Mouse (Mus musculus) adrenal gland (tissue): ENCODE results near the gene Scube3.

Source experiments
- intact Hi-C: fragments of 180-260 bp; cut with DNase I; formaldehyde crosslinking; loops from one replicate; pipeline ENCODE4 v1.15.1; 2025

Scube3 gene

DNA sequence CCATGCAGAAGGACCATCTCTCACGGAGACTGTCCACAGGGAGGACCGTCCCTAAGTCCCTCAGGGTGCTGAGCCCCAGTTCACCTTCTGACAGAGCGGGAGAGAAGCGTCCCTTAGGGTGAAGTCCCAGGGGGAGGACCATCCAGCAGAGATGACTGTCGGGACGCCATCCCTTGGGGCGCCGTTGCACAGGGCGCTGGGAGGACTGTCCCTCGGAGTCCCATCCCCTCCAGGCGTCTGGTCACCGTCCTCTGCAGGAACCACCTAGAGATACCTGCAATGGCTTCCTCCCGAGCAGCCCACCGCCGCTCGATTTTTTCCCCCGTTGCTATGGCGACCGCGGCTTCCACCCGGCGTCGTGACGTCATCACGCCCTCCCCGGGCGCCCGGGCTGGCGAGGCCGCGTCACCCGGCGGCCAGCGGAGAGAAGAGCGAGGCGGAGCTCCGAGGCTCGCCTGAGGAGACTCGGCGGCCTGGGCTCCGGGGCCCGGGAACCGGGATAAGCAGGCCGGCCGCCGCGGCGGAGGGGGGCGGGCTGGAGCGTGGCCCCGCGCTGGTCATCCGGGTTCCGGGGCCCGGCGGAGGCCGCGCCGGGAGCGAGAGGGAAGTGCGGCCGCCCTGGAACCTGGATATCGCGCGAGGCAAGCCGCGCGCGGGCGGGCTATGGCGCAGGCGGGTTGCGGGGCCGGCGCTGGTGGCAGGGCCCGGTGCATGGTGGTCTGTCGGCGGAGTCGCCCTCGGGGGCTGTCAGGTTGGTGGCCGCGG is 35.0 kb downstream of the Scube3 start, which contains the start of gene Zfp523:
Zfp523 (plus strand) TSS at position 355 of the 765 bp plus-strand sequence.
- intact Hi-C loops: no loop called here

DNA sequence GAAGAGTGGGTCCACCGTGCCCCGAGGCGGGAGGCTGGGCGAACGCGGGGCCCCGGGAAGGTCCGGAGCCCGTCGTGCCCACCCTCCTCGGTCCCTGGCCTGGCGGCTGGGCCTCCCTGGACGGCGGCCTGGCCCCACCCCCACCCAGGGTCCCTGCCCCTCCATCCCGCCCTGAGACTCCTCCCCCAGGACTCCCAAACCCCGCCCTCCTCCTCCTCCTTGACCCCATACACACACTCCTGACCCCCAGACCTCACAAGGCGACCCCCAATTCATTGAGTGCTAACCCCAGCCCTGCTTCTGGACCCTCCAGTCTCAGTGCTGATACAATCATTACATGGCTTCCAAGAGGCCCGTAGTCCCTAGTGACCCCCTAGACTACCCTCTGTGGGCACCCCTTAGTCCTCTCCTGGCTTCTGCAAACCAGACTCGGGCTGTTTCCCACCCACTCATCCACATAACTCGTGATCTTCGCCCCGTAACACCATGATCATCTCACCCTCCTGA is 35.7 kb downstream of the Scube3 start:
- intact Hi-C loops: no loop called here

DNA sequence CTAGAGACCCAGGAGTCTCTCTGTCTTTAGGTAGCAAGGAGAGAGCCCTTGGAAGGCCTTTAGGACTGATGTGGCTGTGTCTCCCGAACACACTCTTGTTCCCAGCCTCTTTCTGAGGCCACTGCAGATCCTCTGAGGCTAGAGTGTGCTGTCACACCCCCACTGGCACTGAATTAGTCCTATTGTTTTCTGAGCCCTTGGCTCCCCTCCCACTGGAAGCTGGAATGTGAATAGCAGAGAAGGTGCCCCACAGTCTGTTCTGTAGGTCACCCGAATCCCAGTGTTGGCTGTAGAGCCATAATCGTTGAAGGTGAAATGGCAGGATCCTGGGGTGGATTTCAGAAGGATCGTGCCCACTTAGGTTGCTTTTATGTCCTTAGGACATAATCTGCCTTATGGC is 38.4 kb downstream of the Scube3 start:
- intact Hi-C loops: no loop called here

DNA sequence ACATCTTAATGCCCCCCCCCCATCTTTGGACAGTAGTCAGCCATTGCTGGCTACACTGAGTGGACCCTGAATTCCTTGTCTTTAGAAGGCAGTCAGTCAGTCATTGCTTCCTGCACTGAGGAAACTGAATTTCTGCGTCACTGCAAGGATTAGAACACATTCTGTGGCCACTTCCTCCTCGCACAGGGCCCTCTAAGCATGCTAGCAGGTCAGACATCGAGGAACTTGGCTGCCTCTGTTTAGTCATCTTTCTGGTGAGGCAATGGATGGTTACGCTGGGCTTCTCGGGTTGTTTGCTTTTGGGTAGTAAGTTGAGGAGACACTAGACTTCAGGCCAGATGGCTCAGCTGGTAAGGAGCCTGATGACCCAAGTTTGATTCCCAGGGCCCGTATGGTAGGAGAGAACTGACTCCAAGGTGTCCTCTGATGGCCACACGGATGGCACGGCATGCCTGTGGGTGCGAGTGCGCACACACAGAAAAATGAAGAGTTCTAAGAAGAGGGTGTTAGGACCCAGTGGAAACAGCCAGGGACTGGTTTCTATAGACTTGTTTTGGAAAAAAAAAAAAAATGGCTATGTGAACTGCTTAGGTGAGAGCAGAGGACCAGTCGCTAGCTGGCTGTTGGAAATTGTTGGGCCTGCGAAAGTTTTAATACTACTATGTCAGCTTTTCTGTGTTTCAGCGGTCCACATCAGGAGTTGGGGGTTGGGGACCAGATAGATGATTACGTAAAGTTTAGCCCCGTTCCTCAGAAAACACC is 39.0 kb downstream of the Scube3 start:
- intact Hi-C loops: no loop called here

DNA sequence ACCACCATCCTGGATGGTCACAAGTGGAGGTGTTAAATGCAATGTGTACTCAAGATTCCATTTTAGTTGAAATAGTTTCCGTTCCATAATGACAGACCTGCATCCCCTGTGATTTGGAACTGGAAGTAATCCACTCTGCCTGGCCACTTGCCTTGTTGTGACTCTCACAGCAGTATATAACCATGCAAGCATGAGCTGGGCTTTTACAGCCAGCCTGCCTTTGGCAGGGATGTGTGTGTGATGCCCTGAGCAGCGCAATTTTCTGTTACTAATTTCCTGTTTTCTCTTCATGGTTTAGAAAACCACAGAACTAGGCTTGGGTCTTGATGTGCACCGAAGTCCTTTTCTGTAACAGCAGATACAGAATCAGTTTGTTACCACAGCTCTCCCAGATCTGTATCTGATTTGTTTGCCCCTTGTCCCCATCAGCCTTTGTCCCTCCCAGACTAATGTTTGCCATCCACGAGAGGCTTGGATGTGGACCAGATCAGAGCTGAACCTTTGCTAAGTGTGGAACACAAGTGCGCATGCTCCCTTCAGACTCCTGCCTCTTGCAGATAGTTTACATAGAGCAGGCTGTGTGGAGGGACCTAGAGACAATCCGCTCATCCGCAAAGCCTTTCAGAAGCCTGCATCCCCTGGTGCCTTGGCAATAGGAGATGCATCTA is 43.2 kb downstream of the Scube3 start:
- intact Hi-C loops: no loop called here

DNA sequence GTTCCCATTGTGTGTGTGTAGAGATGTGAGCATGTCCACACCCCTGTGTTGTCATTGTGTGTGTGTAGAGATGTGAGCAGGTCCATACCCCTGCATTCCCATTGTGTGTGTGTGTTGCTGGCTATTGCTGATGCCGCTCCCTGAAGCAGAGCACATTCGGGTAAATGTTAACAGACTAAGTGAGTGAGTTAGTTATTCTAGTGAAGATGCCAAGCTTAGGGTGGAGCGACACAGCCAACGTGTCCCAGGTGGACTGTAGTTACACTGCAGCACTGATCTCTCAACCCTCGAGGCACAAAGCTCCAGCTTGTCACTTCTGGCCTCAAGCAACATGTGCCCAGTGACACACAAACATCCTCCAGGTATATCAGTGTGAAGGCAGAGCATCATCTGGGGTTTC is 46.4 kb downstream of the Scube3 start:
- intact Hi-C loops: no loop called here

DNA sequence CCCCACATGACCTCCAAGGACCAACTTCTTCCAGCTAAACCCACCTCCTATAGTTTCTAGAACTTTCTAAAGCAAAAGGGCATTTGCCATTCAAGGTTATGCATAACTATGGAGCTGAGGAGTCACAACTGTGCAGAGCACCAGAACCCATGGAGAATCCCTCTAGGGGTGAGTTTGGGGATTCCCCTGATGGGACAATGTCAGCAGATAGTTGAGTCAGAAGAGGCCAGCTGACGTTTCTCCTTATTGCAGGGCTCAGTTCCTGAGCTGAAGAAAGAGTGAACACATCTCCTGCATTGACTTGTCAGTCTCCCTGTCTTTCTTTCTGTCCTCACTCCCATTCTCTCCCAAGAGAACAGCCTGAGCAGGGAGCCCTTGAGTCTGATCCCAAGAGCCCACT is 50.8 kb downstream of the Scube3 start:
- intact Hi-C loops: no loop called here

DNA sequence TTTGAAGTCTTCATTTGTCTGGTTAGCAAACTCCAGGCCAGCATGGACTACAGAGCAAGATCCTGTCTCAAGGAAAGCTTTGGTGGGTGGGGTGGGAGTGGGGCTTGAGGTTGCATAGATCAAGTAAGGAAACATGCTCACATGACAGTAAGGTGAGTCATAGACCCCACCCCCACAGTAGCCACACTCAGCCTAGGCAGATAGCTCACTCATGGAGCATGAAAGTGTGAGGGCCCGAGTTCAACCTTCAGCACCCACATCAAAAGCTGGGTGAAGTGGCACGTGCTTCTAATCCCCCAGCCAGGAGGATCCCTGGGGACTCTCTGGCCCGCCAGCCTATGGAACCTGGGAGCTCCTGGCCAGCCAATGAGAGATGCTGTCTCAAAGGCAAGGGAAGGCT is 51.6 kb downstream of the Scube3 start:
- intact Hi-C loops: no loop called here

DNA sequence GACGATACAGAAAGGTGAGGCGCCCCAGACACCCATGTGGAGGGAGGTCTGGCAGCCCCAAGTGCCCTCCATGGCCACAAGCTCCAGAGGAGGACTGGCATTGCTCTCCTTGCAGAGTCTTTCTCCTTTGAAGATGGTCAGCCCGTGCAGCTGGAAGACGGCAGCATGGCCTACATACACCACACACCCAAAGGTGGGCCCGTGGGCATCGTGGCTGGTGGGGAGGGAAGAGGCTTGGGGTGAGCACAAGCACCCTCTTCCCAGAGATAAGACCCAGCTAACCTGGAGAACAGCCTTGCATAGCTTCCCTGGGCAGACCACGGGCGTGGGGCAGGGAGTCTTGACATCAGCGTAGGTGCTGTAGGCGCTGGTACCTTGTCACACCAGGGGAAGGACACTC is 53.1 kb downstream of the Scube3 start:
- intact Hi-C loops: no loop called here

DNA sequence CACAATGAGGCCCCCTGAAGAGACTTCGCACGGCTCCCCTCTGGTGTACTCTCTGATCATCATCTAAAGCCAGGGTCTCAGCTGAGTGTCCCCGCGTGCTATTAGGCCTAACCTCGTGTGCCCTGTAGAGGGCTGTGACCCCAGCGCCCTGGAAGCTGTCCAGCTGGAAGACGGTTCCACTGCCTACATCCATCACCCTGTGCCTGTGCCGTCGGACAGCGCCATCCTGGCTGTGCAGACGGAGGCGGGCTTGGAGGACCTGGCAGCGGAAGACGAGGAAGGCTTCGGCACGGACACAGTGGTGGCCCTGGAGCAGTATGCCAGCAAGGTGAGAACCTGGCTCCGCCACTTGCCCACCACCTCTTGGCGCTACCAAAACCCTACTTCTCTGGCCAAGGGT is 55.7 kb downstream of the Scube3 start:
- intact Hi-C loops: no loop called here

DNA sequence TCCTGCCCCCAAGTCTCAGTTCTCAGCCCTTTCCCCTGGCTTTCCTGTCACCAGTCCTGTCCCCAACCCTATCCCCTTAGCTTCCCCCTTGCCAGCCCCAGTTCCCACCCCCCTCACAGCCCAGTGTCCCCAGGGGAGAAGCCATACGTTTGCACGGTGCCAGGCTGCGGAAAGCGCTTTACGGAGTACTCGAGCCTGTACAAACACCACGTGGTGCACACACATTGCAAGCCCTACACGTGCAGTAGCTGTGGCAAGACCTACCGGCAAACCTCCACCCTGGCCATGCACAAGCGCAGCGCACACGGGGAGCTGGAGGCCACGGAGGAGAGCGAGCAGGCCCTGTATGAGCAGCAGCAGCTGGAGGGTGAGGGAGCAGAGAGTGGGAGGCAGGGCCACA is 60.0 kb downstream of the Scube3 start:
- intact Hi-C loops: no loop called here

DNA sequence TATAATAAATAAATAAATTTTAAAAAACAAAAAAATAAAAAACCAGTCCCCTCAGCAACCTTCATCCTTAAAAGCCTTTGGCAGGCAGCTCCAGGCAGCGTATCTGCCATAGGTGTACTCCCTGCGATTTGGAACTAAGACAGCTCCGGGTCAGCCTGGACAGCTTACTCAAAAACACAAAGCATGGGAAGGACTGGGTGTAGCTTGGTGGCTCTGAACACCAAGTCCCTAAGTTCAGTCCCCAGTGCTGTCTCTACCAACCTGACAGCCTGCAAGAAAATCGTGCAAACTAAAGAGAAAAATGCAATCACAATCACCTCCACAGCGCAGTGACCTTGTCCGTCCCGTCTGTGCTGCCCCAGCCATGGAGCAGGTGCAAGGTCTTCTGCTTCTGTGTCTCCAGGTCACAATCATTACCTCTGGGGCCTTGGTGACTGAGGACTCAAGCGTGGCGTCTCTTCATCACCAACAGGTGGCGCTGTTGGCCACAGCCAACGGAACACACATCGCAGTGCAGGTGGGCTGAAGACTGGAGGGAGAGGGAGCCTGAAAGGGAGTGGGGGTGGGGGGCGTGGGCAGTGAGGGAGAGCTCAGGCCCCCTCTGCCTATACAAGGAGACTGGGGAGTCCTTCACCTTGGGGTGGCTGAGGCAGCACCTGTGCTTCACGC is 62.2 kb downstream of the Scube3 start:
- intact Hi-C loops: no loop called here

DNA sequence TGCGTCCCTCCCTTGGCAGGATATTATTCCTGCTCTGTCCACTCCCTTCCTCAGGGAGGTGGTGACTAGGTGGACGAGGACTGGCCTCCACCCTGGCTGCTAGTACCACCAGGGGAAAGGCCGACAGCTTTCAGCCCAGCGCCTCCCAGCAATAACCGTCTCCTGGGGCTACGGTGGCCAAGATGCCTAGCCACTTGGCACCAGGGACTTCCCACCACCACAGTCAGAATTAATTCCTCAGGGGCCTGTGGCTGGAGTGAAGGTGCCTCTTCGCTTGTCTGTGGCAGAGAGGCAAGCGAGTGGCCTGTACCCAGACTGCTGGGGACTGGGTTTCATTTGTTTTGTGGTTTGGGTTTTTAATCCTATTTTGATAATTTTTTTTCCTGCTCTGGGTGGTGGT is 63.5 kb downstream of the Scube3 start:
- intact Hi-C loops: no loop called here

DNA sequence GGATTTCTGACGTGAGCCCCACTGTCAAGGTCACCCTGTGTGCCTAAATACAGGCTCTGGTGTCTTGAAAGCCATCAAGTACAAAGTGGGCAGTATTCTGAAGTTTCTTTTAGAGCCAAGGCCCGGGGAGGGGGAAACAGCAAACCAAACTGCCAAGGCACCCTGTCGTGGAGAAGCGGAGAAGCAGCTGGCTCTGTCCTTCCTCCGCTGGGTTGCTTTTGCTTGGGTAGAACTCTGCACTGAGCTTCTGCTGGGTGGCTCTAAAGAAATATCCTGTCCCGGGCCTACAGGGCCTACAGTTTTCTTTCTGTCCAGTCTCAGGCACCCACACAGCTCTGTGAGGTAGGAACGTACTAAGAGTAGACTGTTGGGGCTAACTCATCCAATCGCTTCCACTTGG is 65.2 kb downstream of the Scube3 start:
- intact Hi-C loops: no loop called here

DNA sequence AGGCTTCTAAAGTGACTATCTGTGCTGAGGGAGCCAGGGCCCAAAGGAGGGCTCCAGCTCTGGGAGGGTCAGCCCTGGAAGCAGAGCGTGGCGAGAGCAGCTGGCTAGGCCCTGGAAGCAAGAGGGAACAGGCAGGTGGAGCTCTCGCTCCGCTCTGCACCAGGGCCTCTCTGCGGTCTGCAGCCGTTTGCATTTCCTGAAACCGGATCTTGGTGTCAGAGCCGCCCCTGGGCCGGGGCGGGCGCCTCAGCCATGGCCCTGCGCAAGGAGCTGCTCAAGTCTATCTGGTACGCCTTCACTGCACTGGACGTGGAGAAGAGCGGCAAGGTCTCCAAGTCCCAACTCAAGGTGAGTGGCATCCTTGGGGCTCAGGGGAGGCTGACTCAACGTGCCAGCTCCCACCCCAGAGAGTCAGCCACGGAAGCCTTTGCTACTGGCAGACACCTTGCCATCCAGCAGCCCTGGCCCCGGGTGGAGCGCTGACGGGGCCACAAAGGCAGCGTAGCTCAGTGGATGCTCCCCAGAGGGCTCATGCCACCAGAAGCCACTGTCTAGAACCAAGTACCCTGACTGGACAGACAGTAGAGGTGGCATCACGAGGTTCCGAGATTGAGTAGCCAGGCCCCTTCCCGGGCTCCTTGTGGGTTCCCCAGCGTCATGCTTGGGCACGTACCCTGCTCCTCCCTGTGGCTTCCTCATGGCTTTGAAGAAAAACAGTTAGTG is 65.8 kb downstream of the Scube3 start, which contains the start of gene Def6:
Def6 (plus strand) TSS at position 188 of the 723 bp plus-strand sequence.
- intact Hi-C loops: no loop called here

DNA sequence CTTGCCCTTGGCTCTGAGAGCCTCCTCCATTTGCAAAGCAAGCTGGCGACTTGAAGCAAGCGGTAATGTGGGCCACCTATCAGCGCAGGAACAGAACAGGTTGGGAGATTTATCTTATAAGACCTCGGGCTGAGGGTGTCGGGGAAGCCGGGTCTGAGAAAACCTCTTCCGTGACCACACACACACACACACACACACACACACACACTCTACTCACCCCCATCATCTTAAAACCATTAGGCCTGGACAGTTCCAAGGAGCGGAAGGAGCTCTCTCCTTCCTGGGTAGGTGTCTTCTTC is 66.3 kb downstream of the Scube3 start:
- intact Hi-C loops: no loop called here

DNA sequence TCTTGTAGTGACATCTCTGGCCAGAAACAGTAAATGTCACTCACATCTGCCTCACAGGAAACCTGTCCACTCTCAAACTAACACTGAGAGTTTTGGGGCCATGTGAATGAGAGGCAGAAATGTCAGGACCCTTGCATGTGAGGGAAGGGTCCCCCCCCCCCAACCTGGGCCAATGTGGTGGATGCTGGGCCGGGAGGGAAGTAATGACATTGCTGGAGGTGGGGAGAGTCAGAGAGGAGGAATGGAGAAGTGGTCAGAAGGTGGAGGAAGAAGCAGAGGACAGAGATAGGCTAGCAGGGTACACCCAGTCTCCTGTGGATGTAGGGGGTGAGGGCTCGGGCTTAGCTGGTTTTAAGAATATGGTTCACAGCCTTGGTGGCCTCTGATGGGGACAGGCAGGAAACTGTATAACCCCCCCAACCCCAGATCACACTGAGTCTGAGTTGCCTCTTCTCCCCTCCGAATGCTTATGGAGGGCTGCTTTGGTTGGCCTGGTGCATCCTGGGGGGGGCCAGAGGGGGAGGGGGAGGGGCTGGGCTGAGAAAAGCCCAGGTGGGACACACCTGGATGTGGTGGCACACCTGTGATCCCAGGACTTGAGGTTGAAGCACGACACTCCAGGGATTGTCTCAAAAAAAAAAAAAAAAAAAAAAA is 67.6 kb downstream of the Scube3 start:
- intact Hi-C loops: no loop called here

DNA sequence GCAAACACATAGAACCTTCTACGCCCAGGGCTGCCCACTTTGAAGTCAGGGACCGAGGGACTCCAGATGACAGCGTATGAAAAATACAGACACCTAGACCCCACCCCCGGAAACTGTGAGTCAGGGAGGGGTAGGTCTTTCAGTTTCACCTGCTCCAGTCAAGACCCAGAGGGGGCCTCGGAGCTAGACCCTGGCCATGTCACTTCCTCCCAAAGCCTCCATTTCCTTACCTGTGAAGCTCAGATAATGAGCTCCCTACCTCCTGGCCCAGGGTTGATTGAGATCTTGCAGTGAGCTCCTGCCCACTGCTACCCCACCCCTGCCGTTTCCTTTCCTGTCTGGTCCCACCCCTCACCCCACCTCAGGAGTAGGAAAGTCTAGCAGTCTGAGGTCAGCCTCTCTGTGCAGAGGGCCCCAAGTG is 70.0 kb downstream of the Scube3 start:
- intact Hi-C loops: no loop called here

DNA sequence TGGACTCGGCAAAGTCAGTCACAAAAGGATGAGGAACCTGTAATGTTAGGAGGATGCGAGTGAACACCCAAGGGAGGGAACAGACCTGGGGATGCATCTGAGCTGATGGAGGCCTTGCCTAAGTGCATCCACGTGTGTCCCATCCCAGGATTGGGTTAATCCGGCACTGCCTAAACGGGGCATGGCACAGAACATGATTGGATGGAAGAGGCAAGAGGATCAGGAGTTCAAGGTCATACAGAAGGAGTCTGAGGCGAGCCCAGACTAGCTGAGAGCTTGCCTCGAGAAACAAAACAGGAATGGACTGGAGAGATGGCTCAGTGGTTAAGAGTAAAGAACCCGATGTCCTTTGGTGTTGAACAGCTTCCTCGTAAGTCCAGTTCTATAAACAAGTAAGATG is 70.5 kb downstream of the Scube3 start:
- intact Hi-C loops: no loop called here

DNA sequence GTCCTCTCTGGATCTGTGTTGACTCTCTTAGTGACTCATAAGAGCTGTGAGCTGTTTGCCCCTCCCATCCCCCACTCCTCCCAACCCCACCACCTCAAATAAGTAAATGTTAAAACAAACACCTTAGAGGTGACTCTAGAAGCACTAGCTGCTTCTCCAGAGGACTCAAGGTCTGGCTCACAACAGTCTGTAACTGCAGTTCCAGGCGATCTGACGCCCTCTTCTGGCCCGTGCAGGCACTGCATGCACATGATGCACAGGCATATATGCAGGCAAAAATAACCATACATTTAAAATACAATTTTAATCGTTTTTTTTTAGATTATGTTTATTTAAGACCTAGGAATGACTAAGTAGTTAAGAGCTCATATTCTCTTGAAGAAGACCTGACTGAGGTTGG is 71.3 kb downstream of the Scube3 start:
- intact Hi-C loops: no loop called here
